Mouse (Mus musculus): ENCODE data around the gene Wdr13.

DNA sequence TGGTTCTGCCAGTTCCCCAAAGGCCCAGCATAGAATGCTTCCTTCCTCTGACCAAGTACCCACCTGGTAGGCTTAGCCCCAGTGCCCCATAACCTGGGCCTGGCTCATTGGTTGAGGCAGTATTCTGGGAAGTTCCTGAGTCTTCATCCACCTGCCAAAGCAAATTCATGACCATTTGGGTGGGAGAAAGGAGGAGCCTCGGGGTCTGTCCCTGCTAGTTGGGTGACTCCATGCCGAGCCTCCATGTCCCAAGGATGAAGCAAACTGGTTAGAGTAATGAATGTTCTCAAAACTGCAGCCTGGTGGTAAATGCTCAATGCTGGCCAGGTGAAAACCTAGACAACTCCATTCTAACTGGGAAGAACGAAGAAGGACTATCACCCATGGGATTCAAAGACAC is 8.4 kb upstream of the Wdr13 start:
- TF ChIP-seq CTCF (IDR thresholded peaks at IDR 0.05; ENCODE audit: low read depth) (no peak), EP300 (IDR thresholded peaks at IDR 0.05; ENCODE audit: low read depth) (no peak)

Data from liver, embryonic 14.5 days (tissue).